Mouse (Mus musculus) hindbrain, embryonic 14.5 days (tissue): Measurements from ENCODE around the gene Frrs1. TPM values are rescaled to one million over a fixed set of nuclear protein-coding genes. Genes with fewer than 3 reads are reported as not detected.

Experiments used
- ATAC-seq: fragments of 200-750 bp; cut with Nextera tagmentation; 2 replicates; pipeline ENCODE4 v1.8.0; 2017; ENCODE audit warnings: moderate number of reproducible peaks, mild to moderate bottlenecking, moderate TSS enrichment, moderate library complexity; ENCODE audit not compliant: low FRiP score
- DNase-seq: peaks from one replicate; pipeline ENCODE4 v3.0.0-alpha.2; 2015; ENCODE audit warnings: low spot score
- H3K27ac ChIP-seq: fragments of 300-500 bp; sonication (generic); 2 replicates; pipeline ENCODE4 v1.5.1; 2014; ENCODE audit warnings: mild to moderate bottlenecking, moderate library complexity
- H3K27me3 ChIP-seq: fragments of 300-500 bp; sonication (generic); 2 replicates; pipeline ENCODE4 v1.6.1; 2014; ENCODE audit warnings: mild to moderate bottlenecking, low read length, mixed read lengths; ENCODE audit not compliant: control insufficient read depth, insufficient read depth
- H3K36me3 ChIP-seq: fragments of 300-500 bp; sonication (generic); replicated peaks from 2 replicates; pipeline ENCODE4 v1.6.1; 2014; ENCODE audit not compliant: control insufficient read depth, insufficient read depth
- H3K4me1 ChIP-seq: fragments of 300-500 bp; sonication (generic); replicated peaks from 2 replicates; pipeline ENCODE4 v1.6.1; 2014; ENCODE audit warnings: antibody characterized with exemption, low read length, mixed read lengths; ENCODE audit not compliant: control insufficient read depth, insufficient read depth
- H3K4me2 ChIP-seq: fragments of 300-500 bp; sonication (generic); replicated peaks from 2 replicates; pipeline ENCODE4 v1.6.1; 2014; ENCODE audit warnings: mild to moderate bottlenecking, moderate library complexity
- H3K4me3 ChIP-seq: fragments of 300-500 bp; sonication (generic); replicated peaks from 2 replicates; pipeline ENCODE4 v1.5.1; 2014; ENCODE audit warnings: mild to moderate bottlenecking, low read length
- H3K9ac ChIP-seq: fragments of 300-500 bp; sonication (generic); 2 replicates; pipeline ENCODE4 v1.6.1; 2014
- H3K9me3 ChIP-seq: fragments of 300-500 bp; sonication (generic); 2 replicates; pipeline ENCODE4 v1.6.1; 2016; ENCODE audit warnings: low read length; ENCODE audit not compliant: control insufficient read depth
- WGBS: fragments of 180-500 bp; shearing (Covaris S2); extraction: QIAGEN DNeasy Blood & Tissue Kit; methylation state at CpG from one replicate; pipeline ENCODE4 v1.1.7; 2014; 5-methylcytosine and 5-hydroxymethylcytosine counted together
- polyA plus RNA-seq: library from polyadenylated mRNA; unstranded; fragments of >200 nt; fragmentation: Nextera tagmentation; extraction: Ambion mirVana; gene quantifications from 2 replicates; pipeline ENCODE4 v1.2.1, GENCODE M21; 2014

Frrs1 gene
- polyA plus RNA-seq, 1 experiment from 2014 or later = 6.0 TPM

GRCm38 (mm10) chr3:116861223-116861539, 1.9 kb downstream of the Frrs1 start:
- no peaks in the 10 kb centered on the region for H3K36me3 ChIP-seq
- no peaks in the 10 kb centered on the region for H3K9me3 ChIP-seq
- H3K27me3 ChIP-seq = no peaks in the 10 kb centered on the region
- WGBS = 8% methylated on average over 4 of the region's 4 CpGs
- H3K4me1 ChIP-seq = 0 out of 2 replicates have a peak, but pooled peaks cover 5% of the 10 kb centered on the region
- peak overlapping the region; percentile 64 for H3K4me2 ChIP-seq
- no peak overlapping the region for H3K27ac ChIP-seq
- ATAC-seq (peak; percentile 61), DNase-seq (no peak)
- peak overlapping the region; percentile 35 for H3K4me3 ChIP-seq
- peak overlapping the region; percentile 45 for H3K9ac ChIP-seq

GRCm38 (mm10) chr3:116861540-116862067, 2.3 kb downstream of the Frrs1 start:
- DNase-seq = peak; percentile 68
- Histone ChIP-seq H3K4me3 (peak overlapping the region; percentile 35), H3K9me3 (no peaks in the 10 kb centered on the region), H3K36me3 (no peaks in the 10 kb centered on the region), H3K4me1 (0 out of 2 replicates have a peak, but pooled peaks cover 5% of the 10 kb centered on the region), H3K4me2 (peak overlapping the region; percentile 64), H3K27me3 (no peaks in the 10 kb centered on the region), H3K27ac (no peak overlapping the region), H3K9ac (peak overlapping the region; percentile 45)
- 4% methylated on average over 25 of the region's 25 CpGs for WGBS
- ATAC-seq = peak; percentile 80

- DNase-seq = no peak
- Histone ChIP-seq H3K4me2 (no peak overlapping the region), H3K4me3 (no peak overlapping the region), H3K27me3 (no peaks in the 10 kb centered on the region), H3K9ac (no peak overlapping the region), H3K4me1 (0 out of 2 replicates have a peak, but pooled peaks cover 5% of the 10 kb centered on the region), H3K9me3 (no peaks in the 10 kb centered on the region), H3K36me3 (no peaks in the 10 kb centered on the region), H3K27ac (no peak overlapping the region)
- ATAC-seq = no peak
- 81% methylated on average over 1 of the region's 1 CpGs for WGBS
These were observed 3.4 kb downstream of the Frrs1 start for GRCm38 (mm10) chr3:116862621-116863020.

- H3K27me3 ChIP-seq = no peaks in the 10 kb centered on the region
- ATAC-seq = no peak
- 0 out of 2 replicates have a peak, but pooled peaks cover 5% of the 10 kb centered on the region for H3K4me1 ChIP-seq
- WGBS = 90% methylated on average over 5 of the region's 5 CpGs
- no peak overlapping the region for H3K4me2 ChIP-seq
- DNase-seq = no peak
- H3K4me3 ChIP-seq = no peak overlapping the region
- H3K9me3 ChIP-seq = no peaks in the 10 kb centered on the region
- H3K9ac ChIP-seq = no peak overlapping the region
- no peaks in the 10 kb centered on the region for H3K36me3 ChIP-seq
- no peak overlapping the region for H3K27ac ChIP-seq
These were observed 5.2 kb downstream of the Frrs1 start for GRCm38 (mm10) chr3:116864421-116864820.

- 0 out of 2 replicates have a peak, but pooled peaks cover 5% of the 10 kb centered on the region for H3K4me1 ChIP-seq
- H3K27me3 ChIP-seq = no peaks in the 10 kb centered on the region
- ATAC-seq = no peak
- 87% methylated on average over 1 of the region's 1 CpGs for WGBS
- H3K4me2 ChIP-seq = no peak overlapping the region
- DNase-seq = no peak
- no peaks in the 10 kb centered on the region for H3K36me3 ChIP-seq
- no peak overlapping the region for H3K9ac ChIP-seq
- H3K4me3 ChIP-seq = no peak overlapping the region
- H3K27ac ChIP-seq = no peak overlapping the region
- H3K9me3 ChIP-seq = no peaks in the 10 kb centered on the region
These were observed 6.0 kb downstream of the Frrs1 start for GRCm38 (mm10) chr3:116865199-116865636.

GRCm38 (mm10) chr3:116870372-116870771, 11.1 kb downstream of the Frrs1 start:
- H3K9ac ChIP-seq = no peak overlapping the region
- no peaks in the 10 kb centered on the region for H3K9me3 ChIP-seq
- DNase-seq (no peak), ATAC-seq (no peak)
- H3K4me3 ChIP-seq = no peak overlapping the region
- no peaks in the 10 kb centered on the region for H3K4me1 ChIP-seq
- WGBS = 61% methylated on average over 3 of the region's 3 CpGs
- no peak overlapping the region for H3K4me2 ChIP-seq
- H3K27ac ChIP-seq = no peak overlapping the region
- H3K27me3 ChIP-seq = no peaks in the 10 kb centered on the region
- H3K36me3 ChIP-seq = no peaks in the 10 kb centered on the region

- Histone ChIP-seq H3K4me1 (no peaks in the 10 kb centered on the region), H3K9ac (no peak overlapping the region), H3K4me2 (no peak overlapping the region), H3K9me3 (no peaks in the 10 kb centered on the region), H3K36me3 (no peaks in the 10 kb centered on the region), H3K27me3 (no peaks in the 10 kb centered on the region), H3K27ac (no peak overlapping the region), H3K4me3 (no peak overlapping the region)
- DNase-seq (no peak), ATAC-seq (no peak)
- WGBS = 92% methylated on average over 14 of the region's 14 CpGs
These were observed 23.1 kb downstream of the Frrs1 start for GRCm38 (mm10) chr3:116882221-116882960.

GRCm38 (mm10) chr3:116884941-116885340, 25.7 kb downstream of the Frrs1 start:
- Histone ChIP-seq H3K9me3 (no peaks in the 10 kb centered on the region), H3K27me3 (no peaks in the 10 kb centered on the region), H3K27ac (no peak overlapping the region), H3K4me2 (no peak overlapping the region), H3K4me1 (no peaks in the 10 kb centered on the region), H3K9ac (no peak overlapping the region), H3K4me3 (no peak overlapping the region), H3K36me3 (no peaks in the 10 kb centered on the region)
- 88% methylated on average over 8 of the region's 8 CpGs for WGBS
- no peak for DNase-seq
- ATAC-seq = no peak

GRCm38 (mm10) chr3:116889358-116889757, 30.1 kb downstream of the Frrs1 start:
- no peak for ATAC-seq

More at GRCm38 (mm10) chr3:116889358-116889757, 30.1 kb downstream of the Frrs1 start:
- H3K36me3 ChIP-seq = no peaks in the 10 kb centered on the region
- H3K27ac ChIP-seq = no peak overlapping the region
- no peak overlapping the region for H3K4me3 ChIP-seq
- no peaks in the 10 kb centered on the region for H3K9me3 ChIP-seq
- H3K9ac ChIP-seq = no peak overlapping the region
- H3K4me1 ChIP-seq = no peaks in the 10 kb centered on the region
- no peak overlapping the region for H3K4me2 ChIP-seq
- no peaks in the 10 kb centered on the region for H3K27me3 ChIP-seq
- WGBS = 93% methylated on average over 7 of the region's 7 CpGs
- no peak for DNase-seq
